Mouse (Mus musculus) liver, embryonic 14.5 days (tissue): ENCODE measurements at regions not wholly inside any gene's neighbourhood (a gene's known extent, or its start where the extent isn't known, plus 50 kb on each side); places are given as distances from the start of the nearest gene placed in this dataset.

ENCODE experiments used
- ATAC-seq: fragments of 200-750 bp; cut with Nextera tagmentation; 2 replicates; pipeline ENCODE4 v1.8.0; 2017; ENCODE audit warnings: moderate number of reproducible peaks, mild to moderate bottlenecking, moderate library complexity; ENCODE audit not compliant: insufficient read depth
- DNase-seq, 3 experiments: peaks; one replicate each; pipeline ENCODE4 v3.0.0-alpha.2; 2012 to 2013; ENCODE audit warnings: low read depth in 3 of 3, low spot score in 3 of 3
- H3K27ac ChIP-seq: fragments of 300-500 bp; sonication (generic); 2 replicates; pipeline ENCODE4 v1.5.1; 2014; ENCODE audit warnings: moderate library complexity, mild to moderate bottlenecking, control low read depth, inconsistent platforms
- H3K27me3 ChIP-seq: fragments of 300-500 bp; sonication (generic); 2 replicates; pipeline ENCODE4 v1.6.1; 2014; ENCODE audit warnings: mild to moderate bottlenecking, low read length, moderate library complexity; ENCODE audit not compliant: control insufficient read depth, insufficient read depth
- H3K36me3 ChIP-seq: fragments of 300-500 bp; sonication (generic); replicated peaks from 2 replicates; pipeline ENCODE4 v1.6.1; 2014; ENCODE audit warnings: low read depth; ENCODE audit not compliant: control insufficient read depth, insufficient read depth
- H3K4me1 ChIP-seq, 2 experiments: fragments of 200-500 bp in 1 of 2; fragments of 300-500 bp in 1 of 2; sonication (generic) in 1 of 2; replicated peaks; 2 replicates each; pipeline ENCODE4 v1.6.1; 2012 to 2014; ENCODE audit warnings: antibody characterized with exemption in 1 of 2, inconsistent platforms in 1 of 2, low read length in 1 of 2; ENCODE audit not compliant: control insufficient read depth in 2 of 2, insufficient read depth in 2 of 2
- H3K4me2 ChIP-seq: fragments of 300-500 bp; sonication (generic); 2 replicates; pipeline ENCODE4 v1.6.1; 2014; ENCODE audit warnings: low read depth, mild to moderate bottlenecking, control low read depth, moderate library complexity
- H3K4me3 ChIP-seq, 2 experiments: fragments of 200-500 bp in 1 of 2; fragments of 300-500 bp in 1 of 2; sonication (generic) in 1 of 2; 2 replicates each; pipeline ENCODE4 v1.5.1; 2012 to 2014; ENCODE audit warnings: low read depth in 2 of 2, low read length in 2 of 2, mild to moderate bottlenecking in 2 of 2, control low read depth in 1 of 2, inconsistent platforms in 1 of 2, moderate library complexity in 1 of 2; ENCODE audit not compliant: insufficient read depth in 1 of 2
- H3K9ac ChIP-seq: fragments of 300-500 bp; sonication (generic); replicated peaks from 2 replicates; pipeline ENCODE4 v1.6.1; 2014; ENCODE audit warnings: mild to moderate bottlenecking, control low read depth, moderate library complexity
- H3K9me3 ChIP-seq: fragments of 300-500 bp; sonication (generic); 2 replicates; pipeline ENCODE4 v1.6.1; 2016; ENCODE audit warnings: low read length, mixed read lengths; ENCODE audit not compliant: control insufficient read depth
- CTCF ChIP-seq: IDR thresholded peaks from 2 replicates; pipeline ENCODE4 v1.5.1; 2016; ENCODE audit warnings: antibody characterized with exemption, low read depth, control low read depth
- EP300 ChIP-seq: IDR thresholded peaks from 2 replicates; pipeline ENCODE4 v1.6.1; 2016; ENCODE audit warnings: antibody characterized with exemption, low read depth
- WGBS: fragments of 180-500 bp; shearing (Covaris S2); extraction: QIAGEN DNeasy Blood & Tissue Kit; methylation state at CpG from one replicate; pipeline ENCODE4 v1.1.7; 2014; ENCODE audit not compliant: insufficient replicate concordance; 5-methylcytosine and 5-hydroxymethylcytosine counted together

DNA sequence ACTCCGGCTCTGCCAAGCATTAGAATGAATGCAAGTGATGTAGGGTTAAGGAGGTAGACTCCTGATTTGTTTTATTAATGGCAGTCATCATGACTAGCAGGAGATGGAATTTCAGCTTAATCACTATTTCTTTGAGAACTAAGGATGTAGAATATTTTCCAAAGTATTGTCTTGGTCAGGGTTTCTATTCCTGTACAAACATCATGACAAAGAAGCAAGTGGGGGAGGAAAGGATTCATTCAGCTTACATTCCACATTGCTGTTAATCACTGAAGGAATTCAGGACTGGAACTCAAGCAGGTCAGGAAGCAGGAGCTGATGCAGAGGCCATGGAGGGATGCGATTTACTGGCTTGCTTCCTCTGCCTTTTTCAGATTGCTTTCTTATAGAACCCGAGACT is 195.4 kb upstream of the Tmem72 start:
- ATAC-seq, result no peak
- 47% methylated on average over 3 of the region's 3 CpGs for WGBS
- DNase-seq, result no peak

GRCm38 (mm10) chr6:116914073-116914472 is 197.4 kb upstream of the Tmem72 start:
- H3K4me2 ChIP-seq, result no peak overlapping the region
- H3K27me3 ChIP-seq, result no peaks in the 10 kb centered on the region
- no peak overlapping the region for H3K4me3 ChIP-seq
- no peak for TF ChIP-seq EP300
- no peak for TF ChIP-seq CTCF
- 23% methylated on average over 1 of the region's 1 CpGs for WGBS
- ATAC-seq (no peak), DNase-seq (no peak)
- H3K4me1 ChIP-seq, result no peaks in the 10 kb centered on the region
- no peaks in the 10 kb centered on the region for H3K9me3 ChIP-seq
- no peak overlapping the region for H3K9ac ChIP-seq
- no peaks in the 10 kb centered on the region for H3K36me3 ChIP-seq
- H3K27ac ChIP-seq, result no peak overlapping the region

More for the DNA sequence above, 195.4 kb upstream of the Tmem72 start:
- Histone ChIP-seq H3K4me1 (no peaks in the 10 kb centered on the region), H3K27me3 (no peaks in the 10 kb centered on the region), H3K9me3 (no peaks in the 10 kb centered on the region), H3K27ac (no peak overlapping the region), H3K4me3 (no peak overlapping the region), H3K36me3 (no peaks in the 10 kb centered on the region), H3K4me2 (no peak overlapping the region), H3K9ac (no peak overlapping the region)
- TF ChIP-seq EP300 (no peak), CTCF (no peak)

DNA sequence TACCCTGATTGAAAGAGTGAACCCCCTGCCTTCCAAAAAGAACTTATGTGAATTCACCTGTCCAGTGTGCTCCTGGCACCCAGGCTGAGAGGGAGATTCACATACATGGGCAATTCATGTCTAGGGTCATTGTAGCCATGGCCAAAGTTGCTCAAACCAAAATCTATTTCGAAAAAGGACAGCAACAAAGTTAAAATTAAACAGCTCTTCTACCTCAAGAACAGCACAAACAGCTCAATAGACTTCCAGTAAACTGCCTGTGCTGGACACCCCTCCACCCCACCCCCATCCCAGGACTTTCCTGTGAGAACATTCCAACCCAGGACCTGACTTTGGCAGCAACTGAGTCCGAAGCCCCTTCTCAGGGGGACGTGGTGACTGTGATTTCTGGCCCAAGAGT is 218.3 kb upstream of the Tmem72 start:
- no peak overlapping the region for H3K4me2 ChIP-seq
- no peaks in the 10 kb centered on the region for H3K9me3 ChIP-seq
- WGBS, result 46% methylated on average over 3 of the region's 3 CpGs
- no peaks in the 10 kb centered on the region for H3K36me3 ChIP-seq
- TF ChIP-seq EP300, result no peak
- no peak for TF ChIP-seq CTCF
- ATAC-seq, result no peak
- no peak overlapping the region for H3K4me3 ChIP-seq
- no peaks in the 10 kb centered on the region for H3K4me1 ChIP-seq
- no peaks in the 10 kb centered on the region for H3K27me3 ChIP-seq
- no peak overlapping the region for H3K27ac ChIP-seq
- DNase-seq, result no peak
- H3K9ac ChIP-seq, result no peak overlapping the region

DNA sequence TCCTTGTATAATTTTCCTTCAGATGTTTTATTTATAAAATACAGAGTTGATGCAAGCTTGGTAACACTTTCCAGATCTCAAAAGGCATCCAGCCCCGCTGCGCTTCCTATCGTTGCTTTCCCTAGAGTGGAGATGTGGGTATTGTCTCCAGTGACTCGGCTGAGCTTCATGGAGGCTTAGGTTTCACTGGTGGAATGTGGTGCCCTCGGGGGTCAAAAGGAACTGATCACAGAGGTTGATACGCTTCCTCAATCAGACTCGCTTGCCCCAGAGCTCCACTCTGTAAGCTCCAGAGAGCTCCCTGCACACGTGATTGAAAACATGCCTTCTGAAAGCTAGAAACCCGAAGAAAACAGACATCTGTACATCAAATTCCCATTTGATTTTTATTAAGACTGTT is 224.9 kb upstream of the Tmem72 start:
- TF ChIP-seq CTCF (no peak), EP300 (no peak)
- 58% methylated on average over 9 of the region's 9 CpGs for WGBS
- H3K4me3 ChIP-seq, result no peak overlapping the region

DNA sequence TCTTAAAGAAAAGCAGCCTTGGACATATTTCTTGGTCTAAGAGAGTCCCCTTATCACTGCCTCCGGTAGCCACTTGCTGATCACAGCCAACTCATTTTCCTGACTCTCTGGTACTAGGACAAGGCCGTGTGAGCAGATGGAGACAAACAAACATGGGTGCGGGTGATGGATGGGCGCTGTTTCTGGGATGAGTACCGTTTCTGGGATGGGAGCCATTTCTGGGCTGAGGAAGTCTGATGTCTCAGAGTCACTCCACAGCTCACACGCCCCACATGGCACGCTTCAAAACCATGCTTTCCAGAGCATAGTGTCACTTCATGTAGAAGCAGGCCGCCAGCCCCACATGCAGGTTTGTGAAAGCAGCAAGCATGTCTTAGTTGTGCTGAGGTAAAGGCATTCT is 225.6 kb upstream of the Cxcl12 start:
- no peaks in the 10 kb centered on the region for H3K9me3 ChIP-seq
- no peak for TF ChIP-seq EP300
- no peak for TF ChIP-seq CTCF
- no peak for DNase-seq
- H3K4me3 ChIP-seq, result no peak overlapping the region
- no peaks in the 10 kb centered on the region for H3K36me3 ChIP-seq
- no peak overlapping the region for H3K4me2 ChIP-seq
- 62% methylated on average over 8 of the region's 8 CpGs for WGBS
- H3K9ac ChIP-seq, result no peak overlapping the region
- H3K27me3 ChIP-seq, result no peaks in the 10 kb centered on the region
- H3K4me1 ChIP-seq, result no peaks in the 10 kb centered on the region
- ATAC-seq, result no peak
- no peak overlapping the region for H3K27ac ChIP-seq

More for the DNA sequence above, 224.9 kb upstream of the Tmem72 start:
- DNase-seq, result no peak
- ATAC-seq, result no peak
- H3K9ac ChIP-seq, result no peak overlapping the region
- H3K9me3 ChIP-seq, result no peaks in the 10 kb centered on the region
- H3K4me1 ChIP-seq, result no peaks in the 10 kb centered on the region
- no peak overlapping the region for H3K27ac ChIP-seq
- no peak overlapping the region for H3K4me2 ChIP-seq
- no peaks in the 10 kb centered on the region for H3K27me3 ChIP-seq
- H3K36me3 ChIP-seq, result no peaks in the 10 kb centered on the region
